Mouse (Mus musculus) right cerebral cortex, postnatal 14 days (tissue): Measurements from ENCODE around the gene Sdc3.
A peak's percentile ranks its signal among the peaks of the same experiment; 100 is the strongest.

Experiments
- DNase-seq: peaks from one replicate; pipeline ENCODE4 v3.0.0; 2022

The Sdc3 gene

GRCm38 (mm10) chr4:130792376-130793179 is at the start of gene Sdc3:
Sdc3 (plus strand) TSS chr4:130792537.
- DNase-seq: peak; percentile 63

- DNase-seq: no peak
Observed at GRCm38 (mm10) chr4:130744058-130744457, 48.3 kb upstream of the Sdc3 start.

GRCm38 (mm10) chr4:130745561-130746306 is 46.6 kb upstream of the Sdc3 start:
- peak; percentile 71 for DNase-seq

GRCm38 (mm10) chr4:130749566-130749965 is 42.8 kb upstream of the Sdc3 start:
- no peak for DNase-seq

GRCm38 (mm10) chr4:130751966-130752365 is 40.4 kb upstream of the Sdc3 start:
- DNase-seq: no peak

- DNase-seq: no peak
Observed at GRCm38 (mm10) chr4:130752591-130752990, 39.7 kb upstream of the Sdc3 start.

- no peak for DNase-seq
Observed at GRCm38 (mm10) chr4:130753755-130754154, 38.6 kb upstream of the Sdc3 start.

GRCm38 (mm10) chr4:130754776-130755175 is 37.6 kb upstream of the Sdc3 start:
- no peak for DNase-seq

- DNase-seq: no peak
Observed at GRCm38 (mm10) chr4:130759875-130760274, 32.5 kb upstream of the Sdc3 start.

- DNase-seq: no peak
Observed at GRCm38 (mm10) chr4:130761809-130762208, 30.5 kb upstream of the Sdc3 start.

- DNase-seq: no peak
Observed at GRCm38 (mm10) chr4:130765399-130766160, 26.8 kb upstream of the Sdc3 start.

GRCm38 (mm10) chr4:130766387-130766786 is 25.9 kb upstream of the Sdc3 start:
- DNase-seq: no peak

GRCm38 (mm10) chr4:130766926-130767325 is 25.4 kb upstream of the Sdc3 start:
- no peak for DNase-seq

GRCm38 (mm10) chr4:130773899-130774298 is 18.4 kb upstream of the Sdc3 start:
- no peak for DNase-seq

- no peak for DNase-seq
Observed at GRCm38 (mm10) chr4:130774822-130775221, 17.5 kb upstream of the Sdc3 start.

- DNase-seq: no peak
Observed at GRCm38 (mm10) chr4:130777647-130778046, 14.7 kb upstream of the Sdc3 start.

- no peak for DNase-seq
Observed at GRCm38 (mm10) chr4:130779037-130779436, 13.3 kb upstream of the Sdc3 start.

GRCm38 (mm10) chr4:130782492-130782891 is 9.8 kb upstream of the Sdc3 start:
- DNase-seq: no peak

GRCm38 (mm10) chr4:130784755-130785154 is 7.6 kb upstream of the Sdc3 start:
- DNase-seq: peak; percentile 72

- no peak for DNase-seq
Observed at GRCm38 (mm10) chr4:130787530-130787929, 4.8 kb upstream of the Sdc3 start.

GRCm38 (mm10) chr4:130790180-130790579 is 2.2 kb upstream of the Sdc3 start:
- DNase-seq: peak; percentile 80

- DNase-seq: no peak
Observed at GRCm38 (mm10) chr4:130791811-130792375, 444 bp upstream of the Sdc3 start.

- no peak for DNase-seq
Observed at GRCm38 (mm10) chr4:130793180-130793501, 804 bp downstream of the Sdc3 start.
